Mouse (Mus musculus): ENCODE measurements around the gene Kap. TPM values are rescaled to one million over a fixed set of nuclear protein-coding genes. Genes with fewer than 3 reads are reported as not detected.

Gene Kap
- polyA plus RNA-seq, 1 experiment from 2014 or later, result not detected

Other genes with a start within 250 kb of the Kap start
- gene Etv6, start 181.9 kb upstream of the Kap start, polyA plus RNA-seq (2018), result 23.4 to 26.3 TPM (median 24.8 TPM) in 3 replicates

All from macrophage (primary cell).